Mouse (Mus musculus) heart, postnatal 14 days (tissue): ENCODE measurements around the gene Gm1604a. TPM values are rescaled to one million over a fixed set of nuclear protein-coding genes. Genes with fewer than 3 reads are reported as not detected.
A peak's percentile ranks its signal among the peaks of the same experiment; 100 is the strongest.
"Not testable (repeated sequence)": the region's sequence is repeated elsewhere in the genome, so short reads cannot be mapped to it uniquely, and the experiment has no call there.

ENCODE experiments used
- DNase-seq, 2 experiments: peaks; one replicate each; pipeline ENCODE4 v3.0.0; 2021 to 2022
- intact Hi-C: fragments of 180-260 bp; cut with DNase I; formaldehyde crosslinking; loops from one replicate; pipeline ENCODE4 v1.15.1; 2025
- total RNA-seq, 2 experiments: library from RNA; stranded (reverse); gene quantifications; 2 replicates each; pipeline ENCODE4 v1.2.3; 2021

The Gm1604a gene
- total RNA-seq, 2 experiments from 2014 or later: not detected

- DNase-seq, intact Hi-C loops: not testable (repeated sequence)
Measured at GRCm38 (mm10) chr17:7033192-7034166, 8.1 kb downstream of the Gm1604a start.

DNA sequence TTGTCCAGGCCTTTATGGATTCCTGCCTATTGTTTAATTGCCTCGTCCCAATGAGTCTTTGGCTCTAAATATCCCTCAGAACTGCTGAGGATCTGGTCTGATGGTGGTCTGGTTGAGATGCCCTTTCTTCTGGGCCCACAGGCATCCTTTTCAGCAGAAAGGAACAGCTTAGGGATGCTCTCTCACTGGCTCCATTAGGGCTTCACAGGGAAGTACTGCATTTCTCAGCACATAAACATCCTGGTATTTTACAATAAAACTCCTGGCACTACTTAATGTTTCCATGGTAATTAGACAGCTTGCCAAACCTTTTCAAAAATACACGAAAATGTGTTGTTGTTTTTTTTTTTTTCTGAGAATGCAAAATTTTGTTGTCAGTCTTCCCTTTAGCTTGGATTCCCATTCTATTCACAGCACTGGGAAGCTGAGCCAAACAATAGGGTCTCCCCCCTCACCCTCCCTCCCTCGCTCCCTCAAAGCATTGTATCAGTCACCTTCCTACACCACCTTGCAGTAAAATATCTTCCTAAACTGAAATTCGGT, 43.7 kb downstream of the Gm1604a start:
- intact Hi-C loops, DNase-seq: not testable (repeated sequence)

GRCm38 (mm10) chr17:7069561-7070240, 44.3 kb downstream of the Gm1604a start:
- DNase-seq, intact Hi-C loops: not testable (repeated sequence)

DNA sequence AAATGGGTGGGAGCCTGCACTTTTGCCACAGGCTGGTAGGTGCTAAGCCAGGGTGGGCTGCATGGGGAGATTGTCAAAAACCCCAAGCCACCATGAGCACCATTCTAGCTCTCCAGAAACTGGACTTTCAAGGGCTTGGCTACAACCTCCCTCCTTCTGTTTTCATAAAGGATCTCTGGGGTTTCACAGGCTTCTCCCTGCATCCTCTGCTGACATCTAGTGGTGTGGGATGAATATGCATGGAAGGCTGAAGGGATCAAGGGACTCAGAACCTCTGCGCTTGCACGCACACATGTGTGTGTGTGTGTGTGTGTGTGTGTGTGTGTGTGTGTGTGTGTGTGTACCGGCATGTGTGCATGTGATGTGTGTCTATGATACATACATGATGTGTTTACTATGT, 49.1 kb downstream of the Gm1604a start:
- DNase-seq: peak; percentile 16 to 67
- intact Hi-C loops: not testable (repeated sequence)

GRCm38 (mm10) chr17:7075519-7075918, 50.2 kb downstream of the Gm1604a start:
- DNase-seq, intact Hi-C loops: not testable (repeated sequence)

GRCm38 (mm10) chr17:7079558-7079957, 54.2 kb downstream of the Gm1604a start:
- DNase-seq: peak; percentile 56 to 81
- intact Hi-C loops: not testable (repeated sequence)

GRCm38 (mm10) chr17:7084523-7084922, 59.2 kb downstream of the Gm1604a start:
- intact Hi-C loops, DNase-seq: not testable (repeated sequence)

DNA sequence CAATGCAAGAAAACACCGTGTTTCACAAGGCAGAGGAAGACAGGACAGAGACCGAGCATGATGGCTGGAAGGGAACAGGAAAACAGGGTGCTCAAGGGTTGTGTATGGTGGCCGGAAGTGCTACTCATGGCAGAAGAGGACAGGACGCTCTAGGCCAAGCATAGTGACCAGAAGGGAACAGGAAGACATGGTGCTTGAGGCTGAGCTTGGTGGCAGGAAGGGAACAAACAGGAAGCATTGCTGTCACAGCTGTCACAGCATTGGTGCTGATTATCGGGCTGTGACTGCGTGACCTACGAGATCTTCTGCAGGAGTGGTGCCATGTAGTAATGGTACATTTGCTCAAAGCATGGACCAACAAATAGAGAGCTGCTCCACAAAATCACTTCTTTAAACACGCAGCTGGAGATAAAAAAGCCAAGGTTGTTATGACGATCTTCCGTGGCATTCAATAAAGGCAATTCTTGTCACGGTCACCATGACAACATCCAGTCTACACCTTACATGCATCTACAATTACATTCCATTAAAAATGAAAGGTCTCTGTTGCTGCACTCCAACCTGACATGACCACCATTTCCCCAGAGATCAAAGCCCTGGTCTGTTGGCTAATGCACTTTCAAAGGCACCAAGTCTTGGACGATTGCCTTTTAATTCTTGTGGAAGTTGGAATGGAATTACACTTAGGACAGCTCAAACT, 60.3 kb downstream of the Gm1604a start:
- intact Hi-C loops, DNase-seq: not testable (repeated sequence)

DNA sequence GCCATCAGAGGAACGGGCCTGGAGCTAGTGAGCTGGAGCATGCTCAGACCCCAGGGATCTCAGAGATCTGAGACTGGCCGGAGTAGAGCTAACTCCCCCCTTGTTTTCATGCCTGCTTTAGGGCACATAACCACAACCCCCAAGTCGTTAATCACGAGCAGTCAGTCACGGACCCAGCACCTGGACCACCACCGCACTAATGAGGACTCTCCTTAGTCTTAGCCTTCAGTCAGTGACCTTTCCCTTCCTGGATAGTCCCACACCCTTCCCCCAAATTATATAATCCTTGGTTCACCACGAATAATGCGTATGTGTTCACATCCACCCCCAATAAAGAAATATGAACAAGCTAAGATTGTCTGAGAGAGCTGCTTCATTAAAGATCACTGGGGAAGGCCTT, 61.5 kb downstream of the Gm1604a start:
- DNase-seq, intact Hi-C loops: not testable (repeated sequence)

DNA sequence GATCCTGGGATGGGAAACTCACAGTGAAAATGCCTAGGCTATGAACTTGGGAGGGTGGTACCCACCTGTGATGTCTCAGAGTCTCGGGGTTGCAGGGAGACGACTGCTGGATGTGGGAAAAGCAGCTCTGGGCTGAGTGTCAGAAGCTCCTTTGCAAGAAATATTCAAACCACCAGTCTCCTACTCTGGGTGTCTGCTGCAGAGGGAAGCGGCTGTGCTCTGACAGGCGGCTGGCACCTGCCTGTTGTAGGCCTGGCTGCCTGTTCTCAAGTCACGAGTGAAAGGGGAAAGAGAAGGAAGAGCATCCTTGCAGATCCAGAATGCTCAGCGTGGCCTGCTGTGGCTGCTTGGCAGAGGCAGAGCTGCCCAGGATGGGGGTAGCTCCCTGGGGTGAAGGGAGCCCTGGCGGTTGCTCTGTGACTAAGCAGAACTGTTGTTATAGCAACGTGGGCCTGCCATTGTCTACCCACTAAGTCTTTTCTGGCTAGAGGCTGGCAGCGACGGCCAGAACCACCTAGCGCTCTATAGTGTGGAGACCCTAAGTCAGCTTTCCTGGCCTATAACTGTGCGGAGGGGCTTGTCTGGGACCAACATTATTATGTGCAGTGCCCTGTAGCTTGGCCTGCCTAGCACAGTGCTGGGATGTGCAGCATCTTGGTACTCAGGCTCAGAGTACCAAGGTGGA, 72.6 kb downstream of the Gm1604a start:
- DNase-seq, intact Hi-C loops: not testable (repeated sequence)

- not testable (repeated sequence) for DNase-seq
Measured at GRCm38 (mm10) chr17:7099096-7099495, 73.7 kb downstream of the Gm1604a start.

GRCm38 (mm10) chr17:7102945-7103344, 77.6 kb downstream of the Gm1604a start:
- DNase-seq, intact Hi-C loops: not testable (repeated sequence)

More at GRCm38 (mm10) chr17:7099096-7099495, 73.7 kb downstream of the Gm1604a start:
- intact Hi-C loops: not testable (repeated sequence)

GRCm38 (mm10) chr17:7111658-7112057, 86.3 kb downstream of the Gm1604a start:
- intact Hi-C loops, DNase-seq: not testable (repeated sequence)

DNA sequence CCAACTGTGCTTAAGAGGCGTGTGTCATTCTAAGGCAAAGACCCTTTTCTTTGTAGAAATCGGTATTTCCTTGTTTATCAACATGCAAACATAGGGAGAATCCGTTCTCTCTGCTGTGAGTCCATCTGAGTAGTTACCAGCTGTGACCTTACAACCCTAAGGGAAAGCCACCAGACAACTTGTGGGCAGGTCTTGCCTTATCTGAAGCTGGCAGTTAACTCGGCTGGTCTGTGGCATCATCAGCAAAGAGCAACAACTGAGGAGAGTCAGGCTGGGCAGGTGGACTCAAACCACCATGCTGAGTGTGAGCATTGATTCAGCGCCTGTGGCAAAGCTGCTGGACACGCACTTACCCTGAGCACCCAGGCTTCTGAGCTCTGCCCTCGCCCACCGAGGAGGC, 90.9 kb downstream of the Gm1604a start:
- intact Hi-C loops, DNase-seq: not testable (repeated sequence)

- intact Hi-C loops, DNase-seq: not testable (repeated sequence)
Measured at GRCm38 (mm10) chr17:7120835-7121234, 95.5 kb downstream of the Gm1604a start.

DNA sequence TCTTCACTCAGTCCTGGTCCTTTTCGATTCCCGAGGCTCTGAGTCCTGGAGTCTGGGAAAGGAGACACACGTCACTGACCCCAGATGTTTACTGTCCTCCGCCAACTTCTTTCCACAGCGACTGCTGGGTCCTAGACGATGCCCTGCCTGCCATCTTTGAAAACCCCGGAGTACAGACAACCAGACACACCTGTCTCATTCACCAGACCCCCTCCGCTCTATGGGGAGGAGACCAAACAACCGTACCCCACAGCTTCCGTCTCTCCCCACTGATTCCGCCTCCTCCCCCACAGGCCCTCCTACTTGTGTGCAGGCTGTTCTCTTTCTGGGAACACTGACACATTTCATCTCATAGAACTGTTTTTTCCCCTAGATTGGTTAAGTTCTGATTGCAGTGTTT, 97.2 kb downstream of the Gm1604a start:
- intact Hi-C loops, DNase-seq: not testable (repeated sequence)

DNA sequence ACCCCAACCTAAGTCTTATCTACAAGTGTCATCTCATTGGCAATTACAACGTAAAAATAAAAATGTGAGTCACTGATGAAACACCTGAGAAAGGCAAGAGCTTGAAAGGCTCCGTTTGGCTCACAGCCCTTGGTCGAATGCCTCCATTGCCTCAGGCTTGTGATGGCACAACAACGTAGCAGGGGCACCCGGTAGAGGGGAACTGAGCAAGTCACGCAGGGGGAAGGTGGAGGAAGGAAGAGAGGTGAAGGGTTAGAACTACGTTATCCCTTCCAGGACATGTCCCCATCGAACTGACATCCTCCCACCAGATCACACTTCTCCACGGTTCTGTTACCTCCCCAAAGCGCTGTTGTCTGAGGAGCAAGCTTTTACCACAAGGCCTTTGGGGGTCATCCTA, 101.1 kb downstream of the Gm1604a start:
- intact Hi-C loops: not testable (repeated sequence)

GRCm38 (mm10) chr17:7134002-7134401, 108.6 kb downstream of the Gm1604a start:
- intact Hi-C loops, DNase-seq: not testable (repeated sequence)

More for the DNA sequence above, 101.1 kb downstream of the Gm1604a start:
- not testable (repeated sequence) for DNase-seq

DNA sequence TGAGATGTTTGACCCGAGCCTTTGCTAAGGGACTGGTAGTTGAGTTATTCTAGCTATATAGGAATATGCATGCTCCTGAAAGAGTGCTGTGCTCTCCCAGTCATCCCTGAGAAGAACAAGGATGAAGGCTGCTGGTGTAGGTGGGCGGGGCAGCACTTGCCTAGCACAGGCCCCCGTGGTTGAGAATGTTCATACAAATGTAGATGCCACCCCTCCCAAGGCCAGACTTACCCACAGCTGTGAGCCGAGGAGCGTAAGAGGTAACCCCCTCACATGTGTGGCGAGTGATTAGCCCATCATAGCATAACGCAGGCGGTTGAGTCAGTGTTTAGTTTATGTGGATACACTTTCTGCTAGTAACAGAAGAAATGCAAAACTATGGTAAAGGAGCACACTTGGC, 109.9 kb downstream of the Gm1604a start:
- DNase-seq, intact Hi-C loops: not testable (repeated sequence)
